Mouse (Mus musculus) liver, embryonic 11.5 days (tissue): ENCODE measurements around the gene D130052B06Rik. TPM values are rescaled to one million over a fixed set of nuclear protein-coding genes. Genes with fewer than 3 reads are reported as not detected.

Experiments used
- ATAC-seq: fragments of 200-750 bp; cut with Nextera tagmentation; replicated peaks from 2 replicates; pipeline ENCODE4 v1.8.0; 2017; ENCODE audit warnings: moderate number of reproducible peaks, mild to moderate bottlenecking, moderate TSS enrichment, moderate library complexity; ENCODE audit not compliant: low FRiP score
- DNase-seq: peaks from one replicate; pipeline ENCODE4 v3.0.0-alpha.2; 2017; ENCODE audit warnings: low spot score
- H3K27ac ChIP-seq: fragments of 300-500 bp; sonication (generic); 2 replicates; pipeline ENCODE4 v1.5.1; 2014; ENCODE audit warnings: mild to moderate bottlenecking, low read depth, low read length, control low read depth
- H3K27me3 ChIP-seq: fragments of 300-500 bp; sonication (generic); replicated peaks from 2 replicates; pipeline ENCODE4 v1.6.1; 2014; ENCODE audit warnings: low read length, mixed read lengths; ENCODE audit not compliant: control insufficient read depth, insufficient read depth
- H3K36me3 ChIP-seq: fragments of 300-500 bp; sonication (generic); 2 replicates; pipeline ENCODE4 v1.6.1; 2014; ENCODE audit warnings: mild to moderate bottlenecking, low read length, moderate library complexity, mixed read lengths; ENCODE audit not compliant: control insufficient read depth, insufficient read depth
- H3K4me1 ChIP-seq: fragments of 300-500 bp; sonication (generic); replicated peaks from 2 replicates; pipeline ENCODE4 v1.6.1; 2014; ENCODE audit warnings: low read length, mixed read lengths; ENCODE audit not compliant: control insufficient read depth, insufficient read depth
- H3K4me2 ChIP-seq: fragments of 300-500 bp; sonication (generic); 2 replicates; pipeline ENCODE4 v1.6.1; 2014; ENCODE audit warnings: mild to moderate bottlenecking, control low read depth, moderate library complexity
- H3K4me3 ChIP-seq: fragments of 300-500 bp; sonication (generic); 2 replicates; pipeline ENCODE4 v1.5.1; 2014; ENCODE audit warnings: low read depth, low read length, control low read depth
- H3K9ac ChIP-seq: fragments of 300-500 bp; sonication (generic); 2 replicates; pipeline ENCODE4 v1.6.1; 2014; ENCODE audit warnings: low read depth, low read length, control low read depth
- H3K9me3 ChIP-seq: fragments of 300-500 bp; sonication (generic); 2 replicates; pipeline ENCODE4 v1.6.1; 2016; ENCODE audit warnings: low read length, inconsistent platforms, mixed read lengths; ENCODE audit not compliant: control insufficient read depth
- WGBS: fragments of 180-500 bp; shearing (Covaris S2); extraction: QIAGEN DNeasy Blood & Tissue Kit; methylation state at CpG from one replicate; pipeline ENCODE4 v1.1.7; 2014; 5-methylcytosine and 5-hydroxymethylcytosine counted together
- polyA plus RNA-seq: library from polyadenylated mRNA; unstranded; fragments of >200 nt; fragmentation: Nextera tagmentation; extraction: Ambion mirVana; gene quantifications from 2 replicates; pipeline ENCODE4 v1.2.1, GENCODE M21; 2014

The D130052B06Rik gene
- not detected in 2 replicates for polyA plus RNA-seq

- no peaks in the 10 kb centered on the region for H3K27me3 ChIP-seq
- ATAC-seq (no peak), DNase-seq (no peak)
- no peaks in the 10 kb centered on the region for H3K4me1 ChIP-seq
- no peak within 1 kb of the TSS for H3K4me2 ChIP-seq
- H3K4me3 ChIP-seq, result no peak within 1 kb of the TSS
- H3K9ac ChIP-seq, result no peak within 1 kb of the TSS
- H3K36me3 ChIP-seq, result no peaks in the 10 kb centered on the region
- WGBS, result 66% methylated on average over 4 of the region's 4 CpGs
- no peaks in the 10 kb centered on the region for H3K9me3 ChIP-seq
- no peak within 1 kb of the TSS for H3K27ac ChIP-seq
These were observed at the start of gene D130052B06Rik for GRCm38 (mm10) chr11:33598986-33599385. D130052B06Rik (plus strand) TSS chr11:33599302.

GRCm38 (mm10) chr11:33550861-33551560 is 48.1 kb upstream of the D130052B06Rik start:
- H3K27ac ChIP-seq, result no peak overlapping the region
- DNase-seq (no peak), ATAC-seq (no peak)
- no peaks in the 10 kb centered on the region for H3K27me3 ChIP-seq
- no peak overlapping the region for H3K4me3 ChIP-seq
- H3K9me3 ChIP-seq, result no peaks in the 10 kb centered on the region
- H3K36me3 ChIP-seq, result no peaks in the 10 kb centered on the region
- no peaks in the 10 kb centered on the region for H3K4me1 ChIP-seq
- H3K9ac ChIP-seq, result no peak overlapping the region
- no peak overlapping the region for H3K4me2 ChIP-seq
- 79% methylated on average over 14 of the region's 14 CpGs for WGBS

- H3K4me3 ChIP-seq, result no peak overlapping the region
- H3K4me1 ChIP-seq, result no peaks in the 10 kb centered on the region
- H3K36me3 ChIP-seq, result no peaks in the 10 kb centered on the region
- DNase-seq (no peak), ATAC-seq (no peak)
- no peaks in the 10 kb centered on the region for H3K9me3 ChIP-seq
- WGBS, result 74% methylated on average over 8 of the region's 8 CpGs
- H3K27ac ChIP-seq, result no peak overlapping the region
- no peak overlapping the region for H3K4me2 ChIP-seq
- H3K9ac ChIP-seq, result no peak overlapping the region
- H3K27me3 ChIP-seq, result no peaks in the 10 kb centered on the region
These were observed 45.0 kb upstream of the D130052B06Rik start for GRCm38 (mm10) chr11:33554123-33554522.

GRCm38 (mm10) chr11:33563921-33564320 is 35.2 kb upstream of the D130052B06Rik start:
- H3K4me2 ChIP-seq, result no peak overlapping the region
- no peaks in the 10 kb centered on the region for H3K36me3 ChIP-seq
- H3K27me3 ChIP-seq, result no peaks in the 10 kb centered on the region
- no peaks in the 10 kb centered on the region for H3K4me1 ChIP-seq
- 0 out of 2 replicates have a peak, but pooled peaks cover 2% of the 10 kb centered on the region for H3K9me3 ChIP-seq
- H3K9ac ChIP-seq, result no peak overlapping the region
- H3K4me3 ChIP-seq, result no peak overlapping the region
- 83% methylated on average over 2 of the region's 2 CpGs for WGBS
- ATAC-seq, result no peak
- no peak for DNase-seq
- H3K27ac ChIP-seq, result no peak overlapping the region

GRCm38 (mm10) chr11:33570413-33570812 is 28.7 kb upstream of the D130052B06Rik start:
- Histone ChIP-seq H3K4me1 (no peaks in the 10 kb centered on the region), H3K4me2 (no peak overlapping the region), H3K4me3 (no peak overlapping the region), H3K27ac (no peak overlapping the region), H3K9ac (no peak overlapping the region), H3K9me3 (no peaks in the 10 kb centered on the region), H3K36me3 (no peaks in the 10 kb centered on the region), H3K27me3 (no peaks in the 10 kb centered on the region)
- ATAC-seq, result no peak
- no peak for DNase-seq

- 81% methylated on average over 3 of the region's 3 CpGs for WGBS
These were observed 24.2 kb upstream of the D130052B06Rik start for GRCm38 (mm10) chr11:33574944-33575343.

GRCm38 (mm10) chr11:33578859-33579258 is 20.2 kb upstream of the D130052B06Rik start, which contains the start of gene Gabrp:
Gabrp (minus strand) TSS chr11:33578959.
- Histone ChIP-seq H3K9me3 (no peaks in the 10 kb centered on the region), H3K27ac (no peak within 1 kb of the TSS), H3K27me3 (no peaks in the 10 kb centered on the region; the same call in 1 of the 2 replicates), H3K9ac (no peak within 1 kb of the TSS), H3K4me2 (no peak within 1 kb of the TSS), H3K4me1 (no peaks in the 10 kb centered on the region), H3K4me3 (no peak within 1 kb of the TSS), H3K36me3 (no peaks in the 10 kb centered on the region)
- ATAC-seq (no peak), DNase-seq (no peak)
- 47% methylated on average over 6 of the region's 6 CpGs for WGBS

More at GRCm38 (mm10) chr11:33574944-33575343, 24.2 kb upstream of the D130052B06Rik start:
- no peak overlapping the region for H3K4me2 ChIP-seq
- DNase-seq (no peak), ATAC-seq (no peak)
- H3K36me3 ChIP-seq, result no peaks in the 10 kb centered on the region
- no peaks in the 10 kb centered on the region for H3K9me3 ChIP-seq
- no peak overlapping the region for H3K27ac ChIP-seq
- no peak overlapping the region for H3K4me3 ChIP-seq
- H3K4me1 ChIP-seq, result no peaks in the 10 kb centered on the region
- no peak overlapping the region for H3K9ac ChIP-seq
- no peaks in the 10 kb centered on the region; the same call in 1 of the 2 replicates for H3K27me3 ChIP-seq

- DNase-seq (no peak), ATAC-seq (no peak)
- WGBS, result 48% methylated on average over 3 of the region's 3 CpGs
- Histone ChIP-seq H3K9ac (no peak overlapping the region), H3K27me3 (no peaks in the 10 kb centered on the region; the same call in 1 of the 2 replicates), H3K27ac (no peak overlapping the region), H3K4me1 (no peaks in the 10 kb centered on the region), H3K4me3 (no peak overlapping the region), H3K9me3 (no peaks in the 10 kb centered on the region), H3K36me3 (no peaks in the 10 kb centered on the region), H3K4me2 (no peak overlapping the region)
These were observed 19.5 kb upstream of the D130052B06Rik start for GRCm38 (mm10) chr11:33579621-33580020.

- H3K4me1 ChIP-seq, result no peaks in the 10 kb centered on the region
- no peak for ATAC-seq
- WGBS, result 81% methylated on average over 6 of the region's 6 CpGs
- no peak overlapping the region for H3K9ac ChIP-seq
- no peaks in the 10 kb centered on the region for H3K27me3 ChIP-seq
- H3K4me3 ChIP-seq, result no peak overlapping the region
- H3K4me2 ChIP-seq, result no peak overlapping the region
- no peaks in the 10 kb centered on the region for H3K36me3 ChIP-seq
- H3K9me3 ChIP-seq, result no peaks in the 10 kb centered on the region
- no peak overlapping the region for H3K27ac ChIP-seq
- DNase-seq, result no peak
These were observed 12.5 kb upstream of the D130052B06Rik start for GRCm38 (mm10) chr11:33586614-33587013.
